In genomic region chr2:144143620-144144384, GRCm38 (mm10) we compare ENCODE assay signal across 18 mouse cellular contexts.
DNase-seq lines count a peak whose midpoint lies in the region; ATAC-seq and TF ChIP-seq lines count a peak whose summit lies in the region.
"Had no signal": no experiment of that assay in that cellular context is flagged by ENCODE, and none has a peak within 500 bp of the region (broad histone marks: within the 10 kb centered on the region; RNA-seq: fewer than 3 reads in every experiment).

No protein-coding gene starts in this region.

- no peak overlapping the region for H3K4me3 ChIP-seq in embryonic facial prominence, embryonic 15.5 days (replicated peaks)
- H3K4me3 ChIP-seq in embryonic facial prominence, embryonic 10.5 days = no peak overlapping the region
- no peak overlapping the region for H3K4me3 ChIP-seq in limb, embryonic 14.5 days (replicated peaks; ENCODE audit: low read length)
- H3K4me3 ChIP-seq in limb, embryonic 10.5 days = no peak overlapping the region
- H3K4me3 ChIP-seq in limb, embryonic 15.5 days = no peak overlapping the region
- H3K4me3 ChIP-seq in hindbrain, embryonic 11.5 days (ENCODE audit: low read depth, low read length) = no peak overlapping the region
- H3K4me3 ChIP-seq: forebrain, embryonic 13.5 days; neural tube, embryonic 13.5 days had no signal

- no peaks in the 10 kb centered on the region for H3K36me3 ChIP-seq in embryonic facial prominence, embryonic 15.5 days
- no peaks in the 10 kb centered on the region for H3K36me3 ChIP-seq in embryonic facial prominence, embryonic 10.5 days (replicated peaks)
- no peaks in the 10 kb centered on the region for H3K36me3 ChIP-seq in limb, embryonic 14.5 days (ENCODE audit: control insufficient read depth, insufficient read depth, low read length)
- H3K36me3 ChIP-seq in limb, embryonic 10.5 days = no peaks in the 10 kb centered on the region
- H3K36me3 ChIP-seq in limb, embryonic 15.5 days = no peaks in the 10 kb centered on the region
- no peaks in the 10 kb centered on the region for H3K36me3 ChIP-seq in hindbrain, embryonic 11.5 days (ENCODE audit: control insufficient read depth, insufficient read depth, low read length)
- H3K36me3 ChIP-seq: neural tube, embryonic 13.5 days had no signal

- no peak for ATAC-seq in embryonic facial prominence, embryonic 15.5 days (ENCODE audit: insufficient number of reproducible peaks, low FRiP score, low TSS enrichment, low read depth)
- ATAC-seq in limb, embryonic 14.5 days (ENCODE audit: low FRiP score, low read depth) = no peak
- ATAC-seq in limb, embryonic 15.5 days (ENCODE audit: insufficient number of reproducible peaks, low FRiP score, low TSS enrichment, low read depth) = no peak
- no peak for ATAC-seq in hindbrain, embryonic 11.5 days (ENCODE audit: low FRiP score)
- ATAC-seq: forebrain, embryonic 13.5 days; hindbrain, postnatal 0 days had no signal

- H3K4me1 ChIP-seq in embryonic facial prominence, embryonic 15.5 days = 0 out of 2 replicates have a peak, but pooled peaks cover 4% of the 10 kb centered on the region
- peaks cover 6% of the 10 kb centered on the region for H3K4me1 ChIP-seq in embryonic facial prominence, embryonic 10.5 days
- no peaks in the 10 kb centered on the region for H3K4me1 ChIP-seq in limb, embryonic 14.5 days (ENCODE audit: control insufficient read depth, insufficient read depth, low read length)
- peaks cover 6% of the 10 kb centered on the region for H3K4me1 ChIP-seq in limb, embryonic 10.5 days
- no peaks in the 10 kb centered on the region for H3K4me1 ChIP-seq in limb, embryonic 15.5 days
- no peaks in the 10 kb centered on the region for H3K4me1 ChIP-seq in hindbrain, embryonic 11.5 days (replicated peaks; ENCODE audit: control insufficient read depth, insufficient read depth, low read length)

- no peak for DNase-seq in embryonic facial prominence, embryonic 10.5 days (ENCODE audit: low spot score)
- DNase-seq in limb, embryonic 14.5 days (ENCODE audit: low spot score) = peak; percentile 38
- DNase-seq in limb, embryonic 10.5 days (ENCODE audit: low spot score) = no peak
- DNase-seq in Muller cell, postnatal 12 days (ENCODE audit: inconsistent ontology term) = peak; percentile 62
- no peak for DNase-seq in hindbrain, embryonic 11.5 days (ENCODE audit: low spot score)
- no peak for DNase-seq in layer of hippocampus, adult 9-11 months
- DNase-seq: adrenal gland, postnatal 14 days; kidney, adult 18-20 months; kidney, postnatal 14 days; left cerebral cortex, postnatal 4 days; right cerebral cortex, postnatal 4 days; thymus, adult 18-20 months had no signal

- no peaks in the 10 kb centered on the region for H3K27me3 ChIP-seq in embryonic facial prominence, embryonic 15.5 days
- H3K27me3 ChIP-seq in embryonic facial prominence, embryonic 10.5 days (replicated peaks; ENCODE audit: low read depth, poor library complexity, severe bottlenecking) = no peaks in the 10 kb centered on the region
- H3K27me3 ChIP-seq in limb, embryonic 14.5 days (ENCODE audit: control insufficient read depth, insufficient read depth, low read length) = no peaks in the 10 kb centered on the region
- no peaks in the 10 kb centered on the region for H3K27me3 ChIP-seq in limb, embryonic 10.5 days (ENCODE audit: low read depth, poor library complexity, severe bottlenecking)
- no peaks in the 10 kb centered on the region for H3K27me3 ChIP-seq in limb, embryonic 15.5 days
- H3K27me3 ChIP-seq in hindbrain, embryonic 11.5 days (ENCODE audit: control insufficient read depth, insufficient read depth, low read length) = no peaks in the 10 kb centered on the region
- H3K27me3 ChIP-seq: neural tube, embryonic 13.5 days had no signal

- H3K9me3 ChIP-seq in embryonic facial prominence, embryonic 15.5 days (replicated peaks) = no peaks in the 10 kb centered on the region
- H3K9me3 ChIP-seq in embryonic facial prominence, embryonic 10.5 days = no peaks in the 10 kb centered on the region
- H3K9me3 ChIP-seq in limb, embryonic 14.5 days (ENCODE audit: control insufficient read depth, low read length) = no peaks in the 10 kb centered on the region
- H3K9me3 ChIP-seq in limb, embryonic 10.5 days (replicated peaks) = no peaks in the 10 kb centered on the region
- no peaks in the 10 kb centered on the region for H3K9me3 ChIP-seq in limb, embryonic 15.5 days
- no peaks in the 10 kb centered on the region for H3K9me3 ChIP-seq in hindbrain, embryonic 11.5 days (ENCODE audit: control insufficient read depth, low read length)
- H3K9me3 ChIP-seq: forebrain, embryonic 13.5 days; neural tube, embryonic 13.5 days had no signal

- no peak overlapping the region for H3K9ac ChIP-seq in embryonic facial prominence, embryonic 15.5 days
- H3K9ac ChIP-seq in limb, embryonic 14.5 days (ENCODE audit: low read depth, low read length, severe bottlenecking) = no peak overlapping the region
- H3K9ac ChIP-seq in limb, embryonic 15.5 days = no peak overlapping the region
- H3K9ac ChIP-seq in hindbrain, embryonic 11.5 days (ENCODE audit: low read depth, low read length) = no peak overlapping the region
- H3K9ac ChIP-seq: forebrain, embryonic 13.5 days; liver, embryonic 14.5 days; neural tube, embryonic 13.5 days had no signal

- H3K4me2 ChIP-seq in embryonic facial prominence, embryonic 15.5 days (replicated peaks) = no peak overlapping the region
- H3K4me2 ChIP-seq in limb, embryonic 14.5 days (replicated peaks; ENCODE audit: low read depth, low read length, severe bottlenecking) = no peak overlapping the region
- H3K4me2 ChIP-seq in limb, embryonic 15.5 days = no peak overlapping the region
- no peak overlapping the region for H3K4me2 ChIP-seq in hindbrain, embryonic 11.5 days (replicated peaks; ENCODE audit: low read depth, low read length)
- H3K4me2 ChIP-seq: forebrain, embryonic 13.5 days; neural tube, embryonic 13.5 days had no signal

- 70% methylated on average over 9 of the region's 9 CpGs for WGBS in embryonic facial prominence, embryonic 15.5 days
- WGBS in embryonic facial prominence, embryonic 10.5 days = 83% methylated on average over 9 of the region's 9 CpGs
- WGBS in limb, embryonic 14.5 days = 82% methylated on average over 9 of the region's 9 CpGs
- 84% methylated on average over 9 of the region's 9 CpGs for WGBS in limb, embryonic 10.5 days
- WGBS in limb, embryonic 15.5 days = 73% methylated on average over 9 of the region's 9 CpGs
- 88% methylated on average over 9 of the region's 9 CpGs for WGBS in hindbrain, embryonic 11.5 days

- no peak for TF ChIP-seq POLR2A in limb, embryonic 14.5 days (IDR thresholded peaks at IDR 0.05; ENCODE audit: borderline replicate concordance, extremely low read depth, insufficient read depth, insufficient read length)

- H3K27ac ChIP-seq in embryonic facial prominence, embryonic 15.5 days (replicated peaks) = 0 out of 2 replicates have a peak overlapping the region, but pooled peaks have one; percentile 7
- no peak overlapping the region for H3K27ac ChIP-seq in embryonic facial prominence, embryonic 10.5 days (replicated peaks)
- H3K27ac ChIP-seq in limb, embryonic 14.5 days (replicated peaks; ENCODE audit: low read depth, low read length) = no peak overlapping the region
- no peak overlapping the region for H3K27ac ChIP-seq in limb, embryonic 10.5 days
- H3K27ac ChIP-seq in limb, embryonic 15.5 days = peak overlapping the region; percentile 59
- no peak overlapping the region for H3K27ac ChIP-seq in hindbrain, embryonic 11.5 days (ENCODE audit: low read depth, low read length)
- H3K27ac ChIP-seq: forebrain, embryonic 13.5 days; hindbrain, postnatal 0 days; liver, embryonic 14.5 days; neural tube, embryonic 13.5 days had no signal

Comparison
In these comparisons a context has a peak if more than half of its experiments do, and no peak if none do; other contexts are left out.
1. H3K27ac ChIP-seq: peak in embryonic facial prominence, embryonic 15.5 days (single experiment) and limb, embryonic 15.5 days (single experiment); none in embryonic facial prominence, embryonic 10.5 days (single experiment), limb, embryonic 14.5 days (single experiment), limb, embryonic 10.5 days (single experiment) and hindbrain, embryonic 11.5 days (single experiment).
2. DNase-seq: peak in limb, embryonic 14.5 days (single experiment) and Muller cell, postnatal 12 days (single experiment); none in embryonic facial prominence, embryonic 10.5 days (single experiment), limb, embryonic 10.5 days (single experiment), hindbrain, embryonic 11.5 days (single experiment) and layer of hippocampus, adult 9-11 months (single experiment).